Mouse (Mus musculus) intestine, embryonic 16.5 days (tissue): ENCODE results near the gene Rnf17. TPM values are rescaled to one million over a fixed set of nuclear protein-coding genes. Genes with fewer than 3 reads are reported as not detected.

Source experiments
- ATAC-seq: fragments of 200-750 bp; cut with Nextera tagmentation; 2 replicates; pipeline ENCODE4 v1.8.0; 2017; ENCODE audit warnings: moderate TSS enrichment, moderate library complexity
- H3K27ac ChIP-seq: fragments of 300-500 bp; sonication (generic); 2 replicates; pipeline ENCODE4 v1.5.1; 2014; ENCODE audit warnings: mild to moderate bottlenecking, low read length
- H3K27me3 ChIP-seq: fragments of 300-500 bp; sonication (generic); replicated peaks from 2 replicates; pipeline ENCODE4 v1.6.1; 2014; ENCODE audit warnings: low read length, control low read depth, mixed read lengths; ENCODE audit not compliant: control insufficient read depth, insufficient read depth
- H3K36me3 ChIP-seq: fragments of 300-500 bp; sonication (generic); 2 replicates; pipeline ENCODE4 v1.6.1; 2014; ENCODE audit warnings: low read length, control low read depth; ENCODE audit not compliant: control insufficient read depth, insufficient read depth
- H3K4me1 ChIP-seq: fragments of 300-500 bp; sonication (generic); 2 replicates; pipeline ENCODE4 v1.6.1; 2014; ENCODE audit warnings: low read length, control low read depth, mixed read lengths; ENCODE audit not compliant: control insufficient read depth, insufficient read depth
- H3K4me2 ChIP-seq: fragments of 300-500 bp; sonication (generic); 2 replicates; pipeline ENCODE4 v1.6.1; 2014; ENCODE audit warnings: low read depth, low read length, control low read depth
- H3K4me3 ChIP-seq: fragments of 300-500 bp; sonication (generic); 2 replicates; pipeline ENCODE4 v1.5.1; 2014; ENCODE audit warnings: mild to moderate bottlenecking, low read length
- H3K9ac ChIP-seq: fragments of 300-500 bp; sonication (generic); 2 replicates; pipeline ENCODE4 v1.6.1; 2014; ENCODE audit warnings: low read depth, low read length
- H3K9me3 ChIP-seq: fragments of 300-500 bp; sonication (generic); 2 replicates; pipeline ENCODE4 v1.6.1; 2016; ENCODE audit warnings: low read length, control low read depth; ENCODE audit not compliant: control insufficient read depth
- WGBS: fragments of 180-500 bp; shearing (Covaris S2); extraction: QIAGEN DNeasy Blood & Tissue Kit; methylation state at CpG from one replicate; pipeline ENCODE4 v1.1.7; 2014; 5-methylcytosine and 5-hydroxymethylcytosine counted together
- polyA plus RNA-seq: library from polyadenylated mRNA; unstranded; fragments of >200 nt; fragmentation: Nextera tagmentation; extraction: Ambion mirVana; gene quantifications from 2 replicates; pipeline ENCODE4 v1.2.1, GENCODE M21; 2015

Gene Rnf17
- polyA plus RNA-seq, 1 experiment from 2014 or later = 0.79 TPM

DNA sequence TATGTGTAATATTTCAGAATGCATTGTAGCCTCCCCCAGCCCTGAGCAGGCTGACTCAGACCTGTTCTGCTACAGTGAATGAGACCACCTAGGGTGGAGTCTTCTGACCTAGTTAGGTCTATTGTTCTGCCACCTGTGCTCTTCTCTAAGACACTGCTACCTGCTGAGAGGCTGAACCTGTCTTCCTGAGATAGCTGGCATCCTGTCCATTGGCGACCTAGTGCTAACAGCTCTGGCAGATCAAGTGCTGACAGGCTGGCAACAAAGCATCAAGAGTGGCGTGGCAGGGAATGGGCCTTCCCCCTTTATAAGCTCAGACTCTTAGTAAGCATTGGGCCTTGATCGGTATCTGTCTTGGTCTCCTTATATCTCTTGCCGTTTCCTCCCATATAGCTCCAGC is 148.6 kb downstream of the Rnf17 start:
- no peak overlapping the region for H3K27ac ChIP-seq
- WGBS = 90% methylated on average over 4 of the region's 4 CpGs
- no peak overlapping the region for H3K9ac ChIP-seq
- no peak overlapping the region for H3K4me2 ChIP-seq
- H3K9me3 ChIP-seq = no peaks in the 10 kb centered on the region
- H3K4me3 ChIP-seq = no peak overlapping the region
- no peaks in the 10 kb centered on the region for H3K27me3 ChIP-seq
- no peaks in the 10 kb centered on the region for H3K4me1 ChIP-seq
- H3K36me3 ChIP-seq = no peaks in the 10 kb centered on the region; the same call in 1 of the 2 replicates
- ATAC-seq = no peak

DNA sequence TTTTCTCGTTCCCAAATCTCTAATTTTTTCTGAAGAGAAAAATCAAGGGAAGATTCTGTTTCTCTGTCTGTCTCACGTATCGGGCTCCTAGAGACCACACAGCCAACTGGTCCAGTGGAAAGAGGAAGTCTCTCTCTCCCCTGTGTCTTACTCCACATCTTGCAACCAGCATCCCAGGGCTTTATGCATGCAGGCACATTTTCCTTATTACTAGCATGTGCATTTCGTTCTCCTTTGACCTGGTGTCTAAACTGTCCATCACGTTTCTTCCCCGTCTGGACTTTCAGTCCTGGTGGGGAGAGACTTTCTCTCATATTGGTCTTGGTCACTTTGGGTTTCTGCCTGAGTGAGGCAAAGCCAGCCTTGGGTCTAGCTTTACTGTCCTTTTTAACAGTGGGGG is 150.5 kb downstream of the Rnf17 start:
- no peaks in the 10 kb centered on the region for H3K9me3 ChIP-seq
- no peaks in the 10 kb centered on the region for H3K27me3 ChIP-seq
- no peak for ATAC-seq
- H3K4me3 ChIP-seq = no peak overlapping the region
- H3K27ac ChIP-seq = no peak overlapping the region
- no peaks in the 10 kb centered on the region for H3K4me1 ChIP-seq
- H3K9ac ChIP-seq = no peak overlapping the region
- H3K4me2 ChIP-seq = no peak overlapping the region
- no peaks in the 10 kb centered on the region; the same call in 1 of the 2 replicates for H3K36me3 ChIP-seq
- 90% methylated on average over 6 of the region's 6 CpGs for WGBS

GRCm38 (mm10) chr14:56553331-56553730 is 150.9 kb downstream of the Rnf17 start:
- WGBS = 98% methylated on average over 7 of the region's 7 CpGs
- Histone ChIP-seq H3K4me2 (no peak overlapping the region), H3K27me3 (no peaks in the 10 kb centered on the region), H3K9me3 (no peaks in the 10 kb centered on the region), H3K27ac (no peak overlapping the region), H3K36me3 (no peaks in the 10 kb centered on the region; the same call in 1 of the 2 replicates), H3K9ac (no peak overlapping the region), H3K4me3 (no peak overlapping the region), H3K4me1 (no peaks in the 10 kb centered on the region)
- no peak for ATAC-seq

GRCm38 (mm10) chr14:56554716-56555115 is 152.3 kb downstream of the Rnf17 start:
- H3K4me3 ChIP-seq = no peak overlapping the region
- H3K36me3 ChIP-seq = no peaks in the 10 kb centered on the region; the same call in 1 of the 2 replicates
- H3K9me3 ChIP-seq = no peaks in the 10 kb centered on the region
- no peak overlapping the region for H3K4me2 ChIP-seq
- H3K27me3 ChIP-seq = no peaks in the 10 kb centered on the region
- WGBS = 95% methylated on average over 2 of the region's 2 CpGs
- no peaks in the 10 kb centered on the region for H3K4me1 ChIP-seq
- no peak overlapping the region for H3K9ac ChIP-seq
- H3K27ac ChIP-seq = no peak overlapping the region
- no peak for ATAC-seq

- WGBS = 76% methylated on average over 3 of the region's 3 CpGs
- ATAC-seq = no peak
- Histone ChIP-seq H3K9ac (no peak overlapping the region), H3K4me1 (no peaks in the 10 kb centered on the region), H3K9me3 (no peaks in the 10 kb centered on the region), H3K4me2 (no peak overlapping the region), H3K27me3 (no peaks in the 10 kb centered on the region), H3K4me3 (no peak overlapping the region), H3K27ac (no peak overlapping the region), H3K36me3 (0 out of 2 replicates have a peak, but pooled peaks cover 2% of the 10 kb centered on the region)
Observed at GRCm38 (mm10) chr14:56559134-56559533, 156.8 kb downstream of the Rnf17 start.

DNA sequence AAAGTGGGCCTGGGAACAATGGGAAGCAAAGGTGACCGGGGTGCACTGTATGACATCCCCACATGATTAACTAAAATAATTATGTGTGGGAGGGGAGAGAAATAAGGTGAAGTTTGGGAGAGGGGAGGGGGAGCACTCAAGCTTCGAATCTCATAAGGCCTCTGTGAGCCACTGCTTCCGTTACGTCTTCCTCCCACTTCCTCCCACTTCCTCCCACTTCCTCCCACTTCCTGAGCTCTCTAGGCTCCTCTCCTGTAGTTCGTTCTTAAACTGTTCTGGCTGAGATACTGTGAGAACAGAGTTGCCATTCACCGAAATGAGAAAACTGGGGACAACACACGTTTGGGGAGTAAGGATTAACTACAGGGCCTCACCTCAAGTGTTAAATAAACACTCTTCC is 165.1 kb downstream of the Rnf17 start:
- Histone ChIP-seq H3K9me3 (no peaks in the 10 kb centered on the region), H3K4me1 (peaks cover 4% of the 10 kb centered on the region), H3K4me3 (no peak overlapping the region), H3K27ac (no peak overlapping the region), H3K27me3 (no peaks in the 10 kb centered on the region), H3K9ac (no peak overlapping the region), H3K36me3 (0 out of 2 replicates have a peak, but pooled peaks cover 2% of the 10 kb centered on the region), H3K4me2 (no peak overlapping the region)
- 66% methylated on average over 7 of the region's 7 CpGs for WGBS
- no peak for ATAC-seq

- no peaks in the 10 kb centered on the region for H3K27me3 ChIP-seq
- ATAC-seq = no peak
- peaks cover 4% of the 10 kb centered on the region for H3K4me1 ChIP-seq
- no peak overlapping the region for H3K9ac ChIP-seq
- no peak overlapping the region for H3K4me3 ChIP-seq
- 0 out of 2 replicates have a peak, but pooled peaks cover under 1% of the 10 kb centered on the region for H3K36me3 ChIP-seq
- WGBS = 87% methylated on average over 4 of the region's 4 CpGs
- no peak overlapping the region for H3K27ac ChIP-seq
- no peaks in the 10 kb centered on the region for H3K9me3 ChIP-seq
- H3K4me2 ChIP-seq = no peak overlapping the region
Observed at GRCm38 (mm10) chr14:56569041-56569440, 166.7 kb downstream of the Rnf17 start.

GRCm38 (mm10) chr14:56571310-56572093 is 169.1 kb downstream of the Rnf17 start:
- Histone ChIP-seq H3K4me2 (peak overlapping the region; percentile 59), H3K9me3 (no peaks in the 10 kb centered on the region), H3K9ac (peak overlapping the region; percentile 75), H3K4me1 (peaks cover 7% of the 10 kb centered on the region), H3K27ac (peak overlapping the region; percentile 74), H3K36me3 (no peaks in the 10 kb centered on the region), H3K27me3 (no peaks in the 10 kb centered on the region), H3K4me3 (peak overlapping the region; percentile 88)
- under 1% methylated on average over 59 of the region's 59 CpGs for WGBS
- peak; percentile 99 for ATAC-seq

DNA sequence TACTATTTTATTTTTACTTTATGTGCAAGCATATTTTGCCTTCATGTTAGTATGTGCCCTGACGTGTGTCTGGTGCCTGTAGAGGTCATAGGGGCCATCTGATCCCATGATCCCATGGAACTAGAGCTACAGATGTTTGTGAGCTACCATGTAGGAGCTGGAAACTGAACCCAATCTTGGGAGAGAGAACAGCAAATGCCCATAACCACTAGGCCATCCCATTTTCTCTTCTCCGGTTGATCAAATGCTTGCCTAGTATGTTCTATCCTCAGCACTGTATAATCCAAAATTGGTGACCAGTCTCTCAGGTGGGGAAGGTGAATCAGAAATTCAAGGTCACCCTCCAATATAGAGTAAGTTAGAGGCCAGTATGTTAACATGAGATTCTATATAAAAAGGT is 170.2 kb downstream of the Rnf17 start:
- 77% methylated on average over 2 of the region's 2 CpGs for WGBS
- Histone ChIP-seq H3K36me3 (no peaks in the 10 kb centered on the region), H3K4me3 (no peak overlapping the region), H3K27ac (no peak overlapping the region), H3K9ac (no peak overlapping the region), H3K9me3 (no peaks in the 10 kb centered on the region), H3K27me3 (no peaks in the 10 kb centered on the region), H3K4me2 (no peak overlapping the region), H3K4me1 (peaks cover 7% of the 10 kb centered on the region)
- no peak for ATAC-seq
